Mouse (Mus musculus) left cerebral cortex, postnatal 25 days (tissue): ENCODE measurements at regions not wholly inside any gene's neighbourhood (a gene's known extent, or its start where the extent isn't known, plus 50 kb on each side); places are given as distances from the start of the nearest gene placed in this dataset.

Experiments
- DNase-seq, 2 experiments: peaks; one replicate each; pipeline ENCODE4 v3.0.0; 2022; ENCODE audit warnings: low spot score in 2 of 2, mixed read lengths in 1 of 2
- intact Hi-C: fragments of 180-260 bp; cut with DNase I; formaldehyde crosslinking; loops from one replicate; pipeline ENCODE4 v1.15.1; 2025

GRCm38 (mm10) chr4:134990651-134991050 lies 60.0 kb downstream of the Syf2 start:
- DNase-seq = no peak
- intact Hi-C loops = no loop called here

GRCm38 (mm10) chr4:134993526-134994122 lies 62.9 kb downstream of the Syf2 start:
- intact Hi-C loops = no loop called here
- no peak for DNase-seq

- intact Hi-C loops = no loop called here
- DNase-seq = peak in 1 of 2 experiments; percentile 64
These were observed 63.5 kb downstream of the Syf2 start for GRCm38 (mm10) chr4:134994205-134994604.

GRCm38 (mm10) chr4:134994648-134995047 lies 64.0 kb downstream of the Syf2 start:
- no peak for DNase-seq

GRCm38 (mm10) chr4:134995052-134995451 lies 64.4 kb downstream of the Syf2 start:
- DNase-seq = peak in 1 of 2 experiments; percentile 43
- intact Hi-C loops = no loop called here

More at GRCm38 (mm10) chr4:134994648-134995047, 64.0 kb downstream of the Syf2 start:
- intact Hi-C loops = no loop called here

GRCm38 (mm10) chr4:134996121-134996520 lies 65.4 kb downstream of the Syf2 start:
- intact Hi-C loops = no loop called here
- no peak for DNase-seq

GRCm38 (mm10) chr4:134997461-134998434 lies 67.0 kb downstream of the Syf2 start:
- intact Hi-C loops = no loop called here
- DNase-seq = no peak

- peak; percentile 35 to 39 for DNase-seq
- intact Hi-C loops = no loop called here
These were observed 68.4 kb downstream of the Syf2 start for GRCm38 (mm10) chr4:134998928-134999658.

- no peak for DNase-seq
- intact Hi-C loops = no loop called here
These were observed 71.6 kb downstream of the Syf2 start for GRCm38 (mm10) chr4:135002091-135002925.

GRCm38 (mm10) chr4:135011365-135011764 lies 80.7 kb downstream of the Syf2 start:
- intact Hi-C loops = no loop called here
- DNase-seq = no peak

- DNase-seq = no peak
- intact Hi-C loops = no loop called here
These were observed 82.2 kb downstream of the Syf2 start for GRCm38 (mm10) chr4:135012945-135013344.

GRCm38 (mm10) chr4:135013932-135014331 lies 83.2 kb downstream of the Syf2 start:
- no peak for DNase-seq
- intact Hi-C loops = no loop called here

GRCm38 (mm10) chr4:135018018-135018417 lies 87.3 kb downstream of the Syf2 start:
- peak in 1 of 2 experiments; percentile 40 for DNase-seq
- intact Hi-C loops = loop anchor here (5.0 kb wide), 1 partner anchor 134 kb away; no protein-coding TSS in a partner anchor

GRCm38 (mm10) chr4:135019120-135019519 lies 88.4 kb downstream of the Syf2 start:
- intact Hi-C loops = loop anchor here (5.0 kb wide), 1 partner anchor 133 kb away; no protein-coding TSS in a partner anchor
- DNase-seq = peak in 1 of 2 experiments; percentile 58

- intact Hi-C loops = no loop called here
- DNase-seq = no peak
These were observed 89.7 kb downstream of the Syf2 start for GRCm38 (mm10) chr4:135020262-135020991.

GRCm38 (mm10) chr4:135023200-135023599 lies 92.5 kb downstream of the Syf2 start:
- intact Hi-C loops = no loop called here
- no peak for DNase-seq

- DNase-seq = no peak
- intact Hi-C loops = no loop called here
These were observed 94.7 kb upstream of the Runx3 start for GRCm38 (mm10) chr4:135025802-135026201.

- DNase-seq = no peak
- intact Hi-C loops = no loop called here
These were observed 93.3 kb upstream of the Runx3 start for GRCm38 (mm10) chr4:135027136-135027535.
